Mouse (Mus musculus) layer of hippocampus, postnatal 25 days (tissue): Measurements from ENCODE around the gene Mef2d. TPM values are rescaled to one million over a fixed set of nuclear protein-coding genes. Genes with fewer than 3 reads are reported as not detected.

Experiments
- microRNA-seq, 2 experiments: library from miRNA; unstranded; fragments of <30 nt; microRNA quantifications; one replicate each; pipeline ENCODE4 v1.2.0; 2021
- total RNA-seq, 2 experiments: library from RNA; stranded (reverse); gene quantifications; 2 replicates each; pipeline ENCODE4 v1.2.3; 2021

The Mef2d gene
- total RNA-seq, 2 experiments from 2014 or later, result 179 to 212 TPM

Small RNAs within 50 kb of the gene (microRNA-seq; reads per million reads assigned to microRNA genes)
- gene Gm25641 (0 reads per million in 2 experiments), gene Mir3093 (50.7 to 76.3 reads per million in 2 experiments), gene Mir9-1 (0 reads per million in 2 experiments)

Other genes with a start within 250 kb of the Mef2d start
- 100 to 1,000 TPM; 134 to 145 TPM for gene Hdgf, start 236.1 kb upstream of the Mef2d start, total RNA-seq
- 10 to 100 TPM; 52.8 to 54.1 TPM for gene Mrpl24, start 222.9 kb upstream of the Mef2d start, total RNA-seq
- 10 to 100 TPM; 14.7 to 17.1 TPM for gene Isg20l2, start 212.1 kb upstream of the Mef2d start, total RNA-seq
- 10 to 100 TPM; 17.9 to 22.5 TPM for gene Rrnad1, start 211.7 kb upstream of the Mef2d start, total RNA-seq
- 1 to 10 TPM; 2.2 to 2.3 TPM for gene Crabp2, start 193.7 kb upstream of the Mef2d start, total RNA-seq
- 1 to 10 TPM; 4.6 to 5.5 TPM for gene Nes, start 171.3 kb upstream of the Mef2d start, total RNA-seq
- 100 to 1,000 TPM; 329 to 388 TPM for gene Bcan, start 142.1 kb upstream of the Mef2d start, total RNA-seq
- 10 to 100 TPM in 1 of 2 experiments, 1 to 10 TPM in 1; 7.3 to 12.0 TPM for gene Hapln2, start 114.8 kb upstream of the Mef2d start, total RNA-seq
- gene Gpatch4, start 99.3 kb upstream of the Mef2d start, total RNA-seq, result 10 to 100 TPM; 14.9 to 15.7 TPM
- 10 to 100 TPM; 80.8 to 84.2 TPM for gene Naxe, start 83.9 kb upstream of the Mef2d start, total RNA-seq
- not detected for gene Ttc24, start 64.1 kb upstream of the Mef2d start, total RNA-seq
- gene Iqgap3, start 60.4 kb upstream of the Mef2d start, total RNA-seq, result under 1 TPM; 0.42 to 0.52 TPM
- not detected for gene Rhbg, start 112.3 kb downstream of the Mef2d start, total RNA-seq
- gene Gm38392, start 144.8 kb downstream of the Mef2d start, total RNA-seq, result not detected
- 10 to 100 TPM in 1 of 2 experiments, 1 to 10 TPM in 1; 3.2 to 10.5 TPM for gene Tsacc, start 154.6 kb downstream of the Mef2d start, total RNA-seq
- gene Cct3, start 154.7 kb downstream of the Mef2d start, total RNA-seq, result 100 to 1,000 TPM; 165 to 199 TPM
- 10 to 100 TPM; 77.5 to 97.5 TPM for gene Glmp, start 182.7 kb downstream of the Mef2d start, total RNA-seq
- gene Tmem79, start 193.8 kb downstream of the Mef2d start, total RNA-seq, result 1 to 10 TPM; 1.3 to 1.4 TPM
- gene Smg5, start 193.9 kb downstream of the Mef2d start, total RNA-seq, result 10 to 100 TPM; 63.7 to 71.6 TPM
- gene Paqr6, start 222.2 kb downstream of the Mef2d start, total RNA-seq, result 10 to 100 TPM; 10.9 to 12.7 TPM
- under 1 TPM; 0.30 to 0.40 TPM for gene Bglap3, start 230.4 kb downstream of the Mef2d start, total RNA-seq
- gene Bglap2, start 236.3 kb downstream of the Mef2d start, total RNA-seq, result not detected
- 1 to 10 TPM in 1 of 2 experiments, not detected in 1; 1.3 TPM for gene Bglap, start 242.1 kb downstream of the Mef2d start, total RNA-seq